Mouse (Mus musculus): ENCODE results near the gene Scmh1. TPM values are rescaled to one million over a fixed set of nuclear protein-coding genes. Genes with fewer than 3 reads are reported as not detected.

The Scmh1 gene
- total RNA-seq, 4 experiments from 2014 or later, result 76.4 to 92.0 (median 84.9) TPM

GRCm38 (mm10) chr4:120404778-120405143 lies 320 bp upstream of the Scmh1 start:
- DNase-seq (ENCODE audit: low spot score in 2 of 2), result peak in 1 of 2 experiments; percentile 19

- DNase-seq (ENCODE audit: low spot score in 2 of 2), result no peak
Measured at GRCm38 (mm10) chr4:120405806-120406638, 941 bp downstream of the Scmh1 start.

GRCm38 (mm10) chr4:120406639-120407273 lies 1.7 kb downstream of the Scmh1 start:
- DNase-seq (ENCODE audit: low spot score in 2 of 2), result no peak

GRCm38 (mm10) chr4:120418053-120418452 lies 13.0 kb downstream of the Scmh1 start:
- no peak for DNase-seq (ENCODE audit: low spot score in 2 of 2)

- no peak for DNase-seq (ENCODE audit: low spot score in 2 of 2)
Measured at GRCm38 (mm10) chr4:120420193-120420592, 15.1 kb downstream of the Scmh1 start.

- no peak for DNase-seq (ENCODE audit: low spot score in 2 of 2)
Measured at GRCm38 (mm10) chr4:120420685-120421084, 15.6 kb downstream of the Scmh1 start.

GRCm38 (mm10) chr4:120430601-120431000 lies 25.5 kb downstream of the Scmh1 start:
- DNase-seq (ENCODE audit: low spot score in 2 of 2), result no peak

- no peak for DNase-seq (ENCODE audit: low spot score in 2 of 2)
Measured at GRCm38 (mm10) chr4:120432599-120433373, 27.7 kb downstream of the Scmh1 start.

GRCm38 (mm10) chr4:120461741-120462140 lies 56.7 kb downstream of the Scmh1 start:
- DNase-seq (ENCODE audit: low spot score in 2 of 2), result no peak

- no peak for DNase-seq (ENCODE audit: low spot score in 2 of 2)
Measured at GRCm38 (mm10) chr4:120472946-120473345, 67.9 kb downstream of the Scmh1 start.

GRCm38 (mm10) chr4:120487707-120488106 lies 82.6 kb downstream of the Scmh1 start:
- DNase-seq (ENCODE audit: low spot score in 2 of 2), result no peak

- no peak for DNase-seq (ENCODE audit: low spot score in 2 of 2)
Measured at GRCm38 (mm10) chr4:120506955-120507354, 101.9 kb downstream of the Scmh1 start.

- DNase-seq (ENCODE audit: low spot score in 2 of 2), result no peak
Measured at GRCm38 (mm10) chr4:120511203-120511602, 106.1 kb downstream of the Scmh1 start.

- no peak for DNase-seq (ENCODE audit: low spot score in 2 of 2)
Measured at GRCm38 (mm10) chr4:120514366-120514765, 109.3 kb downstream of the Scmh1 start.

GRCm38 (mm10) chr4:120516491-120516890 lies 111.4 kb downstream of the Scmh1 start:
- DNase-seq (ENCODE audit: low spot score in 2 of 2), result no peak

GRCm38 (mm10) chr4:120516907-120517306 lies 111.8 kb downstream of the Scmh1 start:
- DNase-seq (ENCODE audit: low spot score in 2 of 2), result no peak

- no peak for DNase-seq (ENCODE audit: low spot score in 2 of 2)
Measured at GRCm38 (mm10) chr4:120517335-120517734, 112.3 kb downstream of the Scmh1 start.

GRCm38 (mm10) chr4:120521761-120522160 lies 116.7 kb downstream of the Scmh1 start:
- DNase-seq (ENCODE audit: low spot score in 2 of 2), result no peak

- no peak for DNase-seq (ENCODE audit: low spot score in 2 of 2)
Measured at GRCm38 (mm10) chr4:120522351-120522750, 117.3 kb downstream of the Scmh1 start.

GRCm38 (mm10) chr4:120523092-120523491 lies 118.0 kb downstream of the Scmh1 start:
- DNase-seq (ENCODE audit: low spot score in 2 of 2), result no peak

- DNase-seq (ENCODE audit: low spot score in 2 of 2), result no peak
Measured at GRCm38 (mm10) chr4:120528171-120528570, 123.1 kb downstream of the Scmh1 start.

GRCm38 (mm10) chr4:120531986-120532385 lies 126.9 kb downstream of the Scmh1 start, which contains the start of gene Slfnl1:
TSS of gene Slfnl1 (plus strand) at chr4:120532231.
- no peak for DNase-seq (ENCODE audit: low spot score in 2 of 2)

All from layer of hippocampus, adult 8-10 months (tissue).